Mouse (Mus musculus) layer of hippocampus, adult 2 months (tissue): ENCODE data around the gene Gnl1. TPM values are rescaled to one million over a fixed set of nuclear protein-coding genes. Genes with fewer than 3 reads are reported as not detected.

Source experiments
- DNase-seq, 2 experiments: peaks; one replicate each; pipeline ENCODE4 v3.0.0; 2022; ENCODE audit warnings: low spot score in 2 of 2
- H3K27ac ChIP-seq: fragments of 200-600 bp; 2 replicates; pipeline ENCODE4 v1.8.1; 2022
- H3K4me3 ChIP-seq: fragments of 200-600 bp; 2 replicates; pipeline ENCODE4 v1.8.1; 2022; ENCODE audit warnings: mild to moderate bottlenecking
- CTCF ChIP-seq: fragments of 200-600 bp; conservative IDR thresholded peaks from 2 replicates; pipeline ENCODE4 v1.8.1; 2022; ENCODE audit warnings: antibody characterized with exemption, mild to moderate bottlenecking, moderate library complexity
- total RNA-seq, 2 experiments: library from RNA; stranded (reverse); gene quantifications; 2 replicates each; pipeline ENCODE4 v1.2.3; 2021

Gene Gnl1
- total RNA-seq, 2 experiments from 2014 or later, result 140 to 147 TPM

DNA sequence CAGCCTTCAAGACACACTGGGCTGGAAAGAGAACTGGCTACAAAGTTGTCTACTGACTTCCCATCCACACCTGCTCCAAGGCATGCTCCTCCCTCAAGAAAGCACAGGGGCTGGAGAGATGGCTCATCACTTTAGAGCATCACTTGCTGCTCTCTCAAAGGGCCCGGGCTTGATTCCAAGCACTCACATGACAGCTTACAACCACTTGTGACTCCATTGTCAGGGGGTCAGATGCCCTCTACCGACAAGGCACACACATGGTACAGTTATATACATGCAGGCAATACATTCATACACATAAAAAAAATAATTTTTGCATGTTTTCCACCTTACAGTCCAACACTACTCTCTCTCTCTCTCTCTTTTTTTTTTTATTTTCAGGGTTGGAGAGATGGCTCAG, 12.0 kb upstream of the Gnl1 start:
- H3K27ac ChIP-seq, result no peak overlapping the region
- no peak for TF ChIP-seq CTCF
- no peak for DNase-seq

DNA sequence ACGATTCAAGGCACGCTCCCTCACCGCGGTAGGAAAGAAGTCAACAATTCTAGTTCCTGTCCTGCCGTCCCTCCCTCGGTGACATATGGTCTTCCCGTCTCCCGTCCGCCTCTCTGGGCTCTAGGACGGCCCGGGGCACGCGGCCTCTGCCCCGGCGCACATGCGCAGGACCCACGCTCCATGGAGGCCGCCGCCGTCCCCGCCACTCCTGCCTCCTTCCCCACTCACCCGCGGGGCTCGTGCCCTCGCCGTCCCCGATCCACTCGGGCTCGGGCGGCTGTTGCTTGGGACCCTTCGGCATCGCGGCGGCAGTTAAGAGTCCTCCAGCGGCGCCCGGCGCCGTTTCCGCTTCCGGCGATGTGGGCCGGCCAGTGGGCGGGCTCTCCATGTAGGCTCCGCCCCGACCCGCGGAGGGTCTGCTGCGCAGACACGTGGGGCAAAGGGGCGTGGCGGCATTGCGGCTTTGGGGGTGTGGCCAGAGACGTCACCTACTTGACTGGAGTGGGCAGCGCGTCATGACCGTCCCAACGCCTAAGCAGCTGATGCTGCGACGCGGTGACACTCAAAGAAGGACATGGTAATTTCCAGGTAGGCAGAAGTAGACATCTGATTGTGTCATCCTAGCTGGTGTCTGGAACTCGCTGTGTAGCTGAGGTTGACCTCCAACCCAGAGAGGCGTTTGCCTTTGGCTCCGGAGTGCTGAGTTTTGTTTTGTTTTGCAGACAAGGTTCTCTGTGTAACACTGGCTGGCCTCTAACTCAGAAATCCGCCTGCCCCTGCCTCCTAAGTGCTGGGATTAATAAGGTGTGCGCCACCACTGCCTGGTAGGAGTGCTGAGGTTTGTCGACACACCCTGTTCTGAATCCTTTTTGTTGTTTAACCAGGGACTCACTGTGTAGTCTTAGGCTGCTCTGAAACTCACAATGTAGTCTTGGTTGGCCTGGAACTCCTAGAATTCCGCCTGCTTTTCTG, 9.9 kb upstream of the Gnl1 start, which contains the start of gene Abcf1:
TSS of gene Abcf1 (minus strand) at position 344 of the 972 bp plus-strand sequence.
- no peak for TF ChIP-seq CTCF
- DNase-seq, result peak; percentile 98

More for the DNA sequence above, 12.0 kb upstream of the Gnl1 start:
- H3K4me3 ChIP-seq, result no peak overlapping the region

DNA sequence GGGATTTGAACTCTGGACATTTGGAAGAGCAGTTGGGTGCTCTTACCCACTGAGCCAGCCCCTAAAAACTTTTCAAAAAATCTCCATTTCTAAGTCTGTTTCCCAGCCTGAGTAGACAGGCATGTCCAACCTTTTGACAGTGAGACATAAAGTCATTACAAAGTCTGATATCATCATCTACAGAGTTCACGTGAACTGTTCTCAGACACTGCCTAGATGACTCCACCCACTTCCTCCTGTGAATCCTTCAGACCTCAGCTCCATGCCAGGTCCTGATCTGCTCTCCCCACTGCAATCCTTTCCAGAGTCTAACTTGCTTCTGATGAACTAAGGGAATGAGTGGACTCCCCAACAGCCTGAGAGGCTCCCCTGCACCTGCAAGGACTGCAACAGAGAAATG, 7.5 kb upstream of the Gnl1 start:
- no peak overlapping the region for H3K4me3 ChIP-seq
- H3K27ac ChIP-seq, result no peak overlapping the region
- DNase-seq, result no peak
- no peak for TF ChIP-seq CTCF

More for the DNA sequence above, 9.9 kb upstream of the Gnl1 start, which contains the start of gene Abcf1:
- Histone ChIP-seq H3K4me3 (peak within 1 kb of the TSS; percentile 98), H3K27ac (peak within 1 kb of the TSS; percentile 89)

DNA sequence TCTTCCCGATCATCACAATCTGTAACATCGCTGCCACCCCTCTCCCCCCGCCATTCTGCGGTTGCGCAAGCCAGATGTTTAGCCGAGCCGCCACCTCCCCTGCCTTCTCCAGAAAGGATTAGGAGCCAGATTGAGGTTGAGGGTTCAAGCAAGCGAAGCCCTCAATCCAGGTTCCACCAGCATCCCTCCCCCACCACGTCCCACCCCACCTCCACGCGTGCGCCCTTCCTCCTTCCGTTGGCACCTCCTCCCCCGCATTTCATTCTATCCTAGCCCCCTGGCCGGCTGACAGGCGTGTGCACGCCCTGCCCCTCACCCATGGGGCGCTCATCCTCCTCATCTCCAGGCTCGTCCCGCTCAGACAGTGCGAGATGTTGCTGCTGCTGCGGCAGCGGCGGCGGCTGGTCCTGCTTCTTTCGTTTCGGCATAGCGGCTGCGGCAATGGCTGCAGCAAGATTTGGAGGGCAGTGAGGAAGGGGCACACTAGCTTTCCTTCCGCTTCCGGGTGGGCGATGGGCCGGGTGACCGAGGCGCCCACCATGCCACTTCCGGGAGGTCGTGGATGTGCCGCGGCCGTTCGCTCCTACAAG, 745 bp upstream of the Gnl1 start:
- peak overlapping the region; percentile 96 for H3K27ac ChIP-seq
- no peak for TF ChIP-seq CTCF
- H3K4me3 ChIP-seq, result peak overlapping the region; percentile 84
- peak; percentile 27 to 87 for DNase-seq

DNA sequence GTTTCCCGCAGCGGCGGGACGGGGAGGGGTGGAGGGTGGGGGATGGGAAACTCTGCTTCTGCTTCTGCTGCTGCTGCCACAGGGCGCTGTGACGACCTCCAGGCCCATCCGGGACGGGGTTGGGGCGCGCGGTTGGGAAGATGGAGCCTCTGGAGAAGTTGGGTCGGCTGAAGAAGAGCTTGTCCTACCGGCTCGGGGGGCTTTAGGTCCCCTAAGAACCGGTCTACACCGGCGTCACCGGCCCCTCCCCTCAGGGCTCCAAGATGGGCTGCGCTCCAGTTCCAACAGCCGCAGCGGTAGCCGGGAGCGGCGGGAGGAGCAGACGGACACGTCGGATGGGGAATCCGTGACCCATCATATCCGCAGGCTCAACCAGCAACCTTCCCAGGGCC, 708 bp downstream of the Gnl1 start:
- TF ChIP-seq CTCF, result no peak
- Histone ChIP-seq H3K4me3 (peak overlapping the region; percentile 84), H3K27ac (peak overlapping the region; percentile 96)
- DNase-seq, result peak; percentile 33 to 53

DNA sequence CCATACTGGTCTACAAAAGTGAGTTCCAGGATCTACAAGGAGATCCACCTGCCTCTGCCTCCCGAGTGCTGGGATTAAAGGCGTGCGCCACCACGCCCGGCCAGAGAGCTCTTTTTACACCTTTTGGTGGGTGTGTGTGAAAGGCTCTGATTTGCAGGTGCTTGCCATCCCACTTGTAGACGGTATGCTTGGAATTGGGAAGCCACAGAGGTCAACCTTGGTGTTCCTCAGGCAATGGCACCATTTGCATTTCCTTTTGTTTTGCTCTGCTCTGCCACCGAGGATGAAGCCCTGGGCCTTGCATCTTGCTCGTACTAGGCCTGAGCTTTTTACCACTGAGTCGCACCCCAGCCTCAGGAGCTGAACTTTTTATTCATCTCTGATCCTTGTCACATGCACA, 2.1 kb downstream of the Gnl1 start:
- no peak for DNase-seq
- no peak for TF ChIP-seq CTCF
- Histone ChIP-seq H3K27ac (no peak overlapping the region), H3K4me3 (no peak overlapping the region)

DNA sequence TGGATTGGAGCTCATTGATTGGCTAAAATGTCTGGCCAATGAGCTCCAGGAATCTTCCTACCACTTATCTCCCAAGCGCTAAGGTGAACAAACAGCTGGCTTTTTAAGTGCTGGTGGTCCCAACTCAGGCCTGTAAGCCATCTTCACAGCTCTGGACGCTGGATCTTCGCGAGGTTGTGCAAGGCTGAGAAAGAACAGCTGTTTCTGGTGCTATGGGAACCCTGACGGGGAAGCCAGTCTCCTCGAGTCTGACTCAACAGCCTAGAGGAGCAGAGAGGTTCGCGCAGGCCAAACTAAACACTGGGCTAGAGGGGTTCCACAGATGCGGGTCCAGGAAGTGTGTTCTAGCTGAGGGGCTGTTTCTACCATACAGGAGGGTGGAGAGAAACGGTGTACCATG, 12.1 kb downstream of the Gnl1 start:
- no peak for TF ChIP-seq CTCF

DNA sequence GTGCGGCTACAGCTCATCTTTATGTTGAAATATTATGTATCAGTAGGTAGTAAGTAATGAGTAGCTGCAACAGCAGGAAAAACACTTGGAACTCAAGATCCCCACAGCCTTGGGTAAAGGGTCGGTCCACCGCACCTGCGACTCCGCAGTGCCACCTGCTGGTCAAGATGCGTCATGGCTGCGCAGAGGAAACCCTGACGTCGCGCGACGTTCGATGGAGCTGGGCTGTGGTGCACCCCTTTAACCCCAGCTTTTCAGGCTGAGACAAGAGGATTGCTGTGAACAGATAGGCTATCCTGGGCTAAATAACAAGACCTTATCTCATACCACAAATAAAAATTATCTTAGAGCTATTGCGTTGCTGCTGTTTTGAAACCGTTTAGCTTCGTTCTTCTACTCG, 14.0 kb downstream of the Gnl1 start:
- peak; percentile 99 for TF ChIP-seq CTCF
- H3K4me3 ChIP-seq, result peak overlapping the region; percentile 78
- DNase-seq, result peak; percentile 78
- H3K27ac ChIP-seq, result peak overlapping the region; percentile 88

More for the DNA sequence above, 12.1 kb downstream of the Gnl1 start:
- Histone ChIP-seq H3K27ac (no peak overlapping the region), H3K4me3 (no peak overlapping the region)
- no peak for DNase-seq

DNA sequence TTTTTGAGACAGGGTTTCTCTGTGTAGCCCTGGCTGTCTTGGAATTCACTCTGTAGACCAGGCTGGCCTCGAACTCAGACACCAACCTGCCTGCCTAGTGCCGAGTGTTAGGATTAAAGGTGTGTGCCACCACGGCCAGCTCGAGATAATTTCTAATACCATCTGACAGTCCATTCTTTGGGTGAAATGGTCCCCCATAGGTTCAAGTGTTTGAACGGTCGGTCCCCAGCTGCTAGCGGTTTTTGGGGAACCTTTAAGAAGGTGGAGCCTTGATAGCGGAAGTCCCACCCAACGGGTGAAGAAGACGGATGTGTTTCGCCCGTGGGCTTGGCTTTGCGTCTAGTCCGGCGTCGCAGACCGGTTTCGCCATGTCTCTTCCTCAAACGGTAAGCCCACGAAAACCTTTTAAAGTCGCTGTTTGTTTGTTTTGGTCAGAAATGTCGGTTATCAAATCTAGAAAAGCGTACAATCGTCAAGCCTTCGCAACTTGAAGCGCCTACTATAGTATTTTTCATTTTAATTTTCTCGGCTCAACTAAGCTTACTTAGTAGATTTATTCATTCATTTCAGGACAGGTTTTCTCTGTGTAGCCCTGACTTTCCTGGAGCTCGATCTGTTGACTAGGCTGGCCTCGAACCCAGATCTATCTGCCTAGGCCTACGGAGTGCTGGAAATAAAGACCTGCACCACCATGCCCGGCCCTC, 14.7 kb downstream of the Gnl1 start:
- Histone ChIP-seq H3K27ac (peak overlapping the region; percentile 88), H3K4me3 (peak overlapping the region; percentile 78)
- peak; percentile 78 to 86 for DNase-seq
- TF ChIP-seq CTCF, result no peak

DNA sequence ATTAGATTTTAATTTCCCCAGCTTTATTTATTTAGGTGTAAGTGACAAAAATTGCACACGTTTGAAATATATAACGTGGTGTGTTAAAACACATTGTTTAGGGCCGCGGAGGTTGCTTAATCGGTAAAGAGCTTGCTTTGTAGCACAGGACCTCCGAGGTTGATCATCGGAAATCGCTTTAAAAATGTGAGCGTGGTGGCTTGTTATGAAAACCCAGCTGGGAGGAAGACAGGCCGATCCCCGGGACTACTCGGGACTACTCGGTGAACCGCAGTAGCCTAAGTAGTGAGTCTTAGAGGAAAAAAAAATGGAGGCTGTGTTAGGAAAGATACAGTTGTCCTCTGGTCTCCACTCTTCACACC, 15.2 kb downstream of the Gnl1 start:
- Histone ChIP-seq H3K4me3 (peak overlapping the region; percentile 78), H3K27ac (peak overlapping the region; percentile 88)
- no peak for DNase-seq
- TF ChIP-seq CTCF, result no peak

DNA sequence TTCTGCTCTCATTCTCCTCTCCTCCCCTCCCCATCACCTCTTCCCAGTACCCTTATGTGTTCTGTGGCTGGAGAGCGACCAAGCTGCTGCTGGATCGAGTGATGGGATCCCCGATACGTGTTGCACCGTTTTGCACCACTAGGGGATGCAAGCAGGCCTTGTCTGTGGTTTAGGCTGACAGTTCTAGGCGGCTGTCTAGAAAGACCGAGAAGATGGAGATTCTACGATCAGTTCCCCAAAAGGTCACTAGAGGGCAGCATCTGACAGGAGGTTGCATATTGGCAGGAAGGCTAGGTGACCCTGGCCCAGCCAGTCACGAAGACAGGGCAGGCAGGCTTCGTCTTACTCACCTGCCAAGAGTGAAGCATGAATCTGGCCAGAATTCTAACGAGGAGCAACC, 17.3 kb downstream of the Gnl1 start:
- peak; percentile 87 for TF ChIP-seq CTCF
- Histone ChIP-seq H3K27ac (0 out of 2 replicates have a peak overlapping the region, but pooled peaks have one; percentile 16), H3K4me3 (peak overlapping the region; percentile 5; the same call in 1 of the 2 replicates)
- DNase-seq, result peak; percentile 94 to 96

DNA sequence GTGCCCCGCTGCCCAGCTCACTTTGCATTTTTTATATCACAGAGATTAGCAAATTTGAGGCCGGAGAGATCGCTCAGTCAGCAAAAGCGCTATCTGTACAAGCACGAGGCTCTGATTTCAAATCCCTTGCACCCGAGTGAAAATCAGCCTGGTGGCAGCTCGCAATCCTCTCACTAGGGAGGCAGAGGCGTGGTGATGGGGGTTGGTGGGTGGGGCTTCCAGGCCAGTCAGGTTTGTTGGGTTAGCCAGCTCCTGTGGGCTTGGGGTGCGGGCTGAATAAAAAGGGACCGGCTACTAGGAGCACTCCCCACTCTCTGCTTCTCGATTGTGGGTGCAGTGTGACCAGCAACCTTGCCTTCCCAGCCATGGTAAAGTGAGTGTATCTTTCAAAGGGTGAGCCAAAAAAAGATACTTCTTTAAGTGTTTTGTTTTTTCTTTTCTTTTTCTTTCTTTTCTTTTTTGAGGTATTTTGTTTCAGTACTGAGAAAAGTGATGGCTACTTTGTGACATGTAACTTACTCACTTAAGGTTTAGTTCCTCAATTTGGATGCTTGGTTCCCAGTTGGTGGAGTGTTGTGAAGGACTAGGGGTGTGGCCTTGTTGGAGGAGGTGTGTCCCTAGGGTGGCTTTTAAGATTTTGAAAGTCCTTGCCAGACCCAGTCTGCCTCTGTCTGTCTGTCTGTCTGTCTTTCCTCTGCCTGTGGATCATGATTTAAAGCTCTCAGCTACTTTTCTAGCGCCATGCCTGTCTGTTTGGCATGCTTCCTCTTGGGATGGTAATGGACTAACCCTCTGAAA, 18.3 kb downstream of the Gnl1 start:
- TF ChIP-seq CTCF, result no peak
- Histone ChIP-seq H3K4me3 (no peak overlapping the region; the same call in 1 of the 2 replicates), H3K27ac (no peak overlapping the region)
- no peak for DNase-seq
